Mouse (Mus musculus) embryonic facial prominence, embryonic 12.5 days (tissue): ENCODE results near the gene Olfr539. TPM values are rescaled to one million over a fixed set of nuclear protein-coding genes. Genes with fewer than 3 reads are reported as not detected.

Source experiments
- ATAC-seq: fragments of 200-750 bp; cut with Nextera tagmentation; 2 replicates; pipeline ENCODE4 v1.8.0; 2017; ENCODE audit not compliant: insufficient number of reproducible peaks, insufficient read depth, low FRiP score, low TSS enrichment
- H3K27ac ChIP-seq: fragments of 300-500 bp; sonication (generic); 2 replicates; pipeline ENCODE4 v1.5.1; 2016; ENCODE audit warnings: mild to moderate bottlenecking
- H3K27me3 ChIP-seq: fragments of 300-500 bp; sonication (generic); 2 replicates; pipeline ENCODE4 v1.6.1; 2016; ENCODE audit warnings: mild to moderate bottlenecking, moderate library complexity
- H3K36me3 ChIP-seq: fragments of 300-500 bp; sonication (generic); 2 replicates; pipeline ENCODE4 v1.6.1; 2016; ENCODE audit warnings: mild to moderate bottlenecking
- H3K4me1 ChIP-seq: fragments of 300-500 bp; sonication (generic); 2 replicates; pipeline ENCODE4 v1.6.1; 2016
- H3K4me2 ChIP-seq: fragments of 300-500 bp; sonication (generic); replicated peaks from 2 replicates; pipeline ENCODE4 v1.6.1; 2016; ENCODE audit warnings: mild to moderate bottlenecking, moderate library complexity
- H3K4me3 ChIP-seq: fragments of 300-500 bp; sonication (generic); 2 replicates; pipeline ENCODE4 v1.5.1; 2016; ENCODE audit warnings: mild to moderate bottlenecking
- H3K9ac ChIP-seq: fragments of 300-500 bp; sonication (generic); 2 replicates; pipeline ENCODE4 v1.6.1; 2016; ENCODE audit warnings: mild to moderate bottlenecking, moderate library complexity
- H3K9me3 ChIP-seq: fragments of 300-500 bp; sonication (generic); 2 replicates; pipeline ENCODE4 v1.6.1; 2016; ENCODE audit warnings: mild to moderate bottlenecking, moderate library complexity
- WGBS: fragments of 180-500 bp; shearing (Covaris S2); methylation state at CpG from one replicate; pipeline ENCODE4 v1.1.7; 2016; 5-methylcytosine and 5-hydroxymethylcytosine counted together
- polyA plus RNA-seq: library from polyadenylated mRNA; unstranded; fragments of >200 nt; fragmentation: Nextera tagmentation; extraction: Ambion mirVana; gene quantifications from 2 replicates; pipeline ENCODE4 v1.2.1, GENCODE M21; 2016

Gene Olfr539
- polyA plus RNA-seq, 1 experiment from 2014 or later = 0.01 TPM

- no peak overlapping the region for H3K4me3 ChIP-seq
- WGBS = 75% methylated on average over 7 of the region's 7 CpGs
- H3K4me1 ChIP-seq = no peaks in the 10 kb centered on the region
- H3K9me3 ChIP-seq = no peaks in the 10 kb centered on the region
- no peaks in the 10 kb centered on the region for H3K36me3 ChIP-seq
- no peak overlapping the region for H3K9ac ChIP-seq
- H3K27ac ChIP-seq = no peak overlapping the region
- no peaks in the 10 kb centered on the region for H3K27me3 ChIP-seq
- no peak overlapping the region for H3K4me2 ChIP-seq
- ATAC-seq = no peak
Observed at GRCm38 (mm10) chr7:140717155-140718055, 57.7 kb downstream of the Olfr539 start.

- no peak overlapping the region for H3K4me3 ChIP-seq
- no peaks in the 10 kb centered on the region for H3K4me1 ChIP-seq
- 73% methylated on average over 6 of the region's 6 CpGs for WGBS
- no peaks in the 10 kb centered on the region for H3K9me3 ChIP-seq
- no peak overlapping the region for H3K4me2 ChIP-seq
- no peaks in the 10 kb centered on the region for H3K36me3 ChIP-seq
- H3K27ac ChIP-seq = no peak overlapping the region
- no peak overlapping the region for H3K9ac ChIP-seq
- no peaks in the 10 kb centered on the region for H3K27me3 ChIP-seq
- ATAC-seq = no peak
Observed at GRCm38 (mm10) chr7:140721095-140721494, 61.4 kb downstream of the Olfr539 start.

- H3K27me3 ChIP-seq = no peaks in the 10 kb centered on the region
- no peak for ATAC-seq
Observed at GRCm38 (mm10) chr7:140725558-140725957, 65.8 kb downstream of the Olfr539 start.

More at GRCm38 (mm10) chr7:140725558-140725957, 65.8 kb downstream of the Olfr539 start:
- no peak overlapping the region for H3K27ac ChIP-seq
- no peaks in the 10 kb centered on the region for H3K36me3 ChIP-seq
- no peak overlapping the region for H3K4me2 ChIP-seq
- H3K9me3 ChIP-seq = no peaks in the 10 kb centered on the region
- no peaks in the 10 kb centered on the region for H3K4me1 ChIP-seq
- no peak overlapping the region for H3K9ac ChIP-seq
- H3K4me3 ChIP-seq = no peak overlapping the region

Other genes with a start within 250 kb of the Olfr539 start
- gene Olfr532, start 238.3 kb upstream of the Olfr539 start, polyA plus RNA-seq = not detected in 2 replicates
- not detected in 2 replicates for gene Olfr533, start 196.6 kb upstream of the Olfr539 start, polyA plus RNA-seq
- gene Olfr535, start 175.7 kb upstream of the Olfr539 start, polyA plus RNA-seq = not detected in 2 replicates
- not detected in 2 replicates for gene Olfr536, start 152.5 kb upstream of the Olfr539 start, polyA plus RNA-seq
- gene Olfr538, start 92.0 kb upstream of the Olfr539 start, polyA plus RNA-seq = not detected in 2 replicates
- not detected in 2 replicates for gene Olfr46, start 58.7 kb upstream of the Olfr539 start, polyA plus RNA-seq
- not detected in 2 replicates for gene Olfr61, start 31.0 kb upstream of the Olfr539 start, polyA plus RNA-seq
- gene Olfr53, start 13.5 kb upstream of the Olfr539 start, polyA plus RNA-seq = not detected in 2 replicates
- not detected in 2 replicates for gene Olfr45, start 22.0 kb downstream of the Olfr539 start, polyA plus RNA-seq
- not detected in 2 replicates for gene Olfr541, start 37.3 kb downstream of the Olfr539 start, polyA plus RNA-seq
- gene Cyp2e1, start 103.8 kb downstream of the Olfr539 start, polyA plus RNA-seq = not detected in 2 replicates
- gene Syce1, start 127.9 kb downstream of the Olfr539 start, polyA plus RNA-seq = 0.14 and 0.33 TPM in 2 replicates
- 3.7 and 4.2 TPM in 2 replicates for gene Zfp941, start 162.2 kb downstream of the Olfr539 start, polyA plus RNA-seq
- gene Urah, start 175.1 kb downstream of the Olfr539 start, polyA plus RNA-seq = 2.1 and 2.6 TPM in 2 replicates
- gene Scgb1c1, start 185.6 kb downstream of the Olfr539 start, polyA plus RNA-seq = not detected in 2 replicates
- gene Odf3, start 187.9 kb downstream of the Olfr539 start, polyA plus RNA-seq = not detected in 2 replicates
- gene Gm45785, start 196.4 kb downstream of the Olfr539 start, polyA plus RNA-seq = not detected in 2 replicates
- gene Ric8a, start 197.0 kb downstream of the Olfr539 start, polyA plus RNA-seq = 69.2 and 76.6 TPM in 2 replicates
- gene Bet1l, start 197.6 kb downstream of the Olfr539 start, polyA plus RNA-seq = 36.0 and 44.3 TPM in 2 replicates
- 274 and 291 TPM in 2 replicates for gene Psmd13, start 222.0 kb downstream of the Olfr539 start, polyA plus RNA-seq
- 25.3 and 26.1 TPM in 2 replicates for gene Sirt3, start 222.4 kb downstream of the Olfr539 start, polyA plus RNA-seq
- gene Cox8b, start 240.5 kb downstream of the Olfr539 start, polyA plus RNA-seq = 2.4 TPM in 2 replicates